ENCODE assay signal across 8 mouse cellular contexts in genomic region chr11:120720450-120720849, GRCm38 (mm10). TPM values are rescaled to one million over a fixed set of nuclear protein-coding genes. Genes with fewer than 3 reads are reported as not detected.
A peak's percentile ranks its signal among the peaks of the same experiment; 100 is the strongest.
DNase-seq lines count a peak whose midpoint lies in the region; ATAC-seq lines count a peak whose summit lies in the region.

No protein-coding gene starts in this region.

- peak overlapping the region; percentile 89 for H3K9ac ChIP-seq in hindbrain, embryonic 15.5 days

- peak overlapping the region; percentile 75 for H3K4me2 ChIP-seq in hindbrain, embryonic 15.5 days

- H3K27ac ChIP-seq in hindbrain, embryonic 15.5 days (replicated peaks) = peak overlapping the region; percentile 81

- ATAC-seq in hindbrain, embryonic 15.5 days (ENCODE audit: low FRiP score, low read depth) = peak; percentile 24; the same call in 1 of the 2 replicates

- no peaks in the 10 kb centered on the region for H3K27me3 ChIP-seq in hindbrain, embryonic 15.5 days

- H3K36me3 ChIP-seq in hindbrain, embryonic 15.5 days = peaks cover 18% of the 10 kb centered on the region

- H3K4me1 ChIP-seq in hindbrain, embryonic 15.5 days (replicated peaks) = peaks cover 35% of the 10 kb centered on the region

- H3K4me3 ChIP-seq in hindbrain, embryonic 15.5 days = peak overlapping the region; percentile 57

- peak; percentile 84 for DNase-seq in NIH3T3 (ENCODE audit: low read depth)
- DNase-seq in cerebellum, postnatal 14 days = peak; percentile 94 to 99
- DNase-seq in frontal cortex, postnatal 36 days (ENCODE audit: low spot score in 2 of 2) = peak; percentile 82 to 91
- peak; percentile 87 to 90 for DNase-seq in layer of hippocampus, postnatal 36 days
- peak; percentile 88 to 93 for DNase-seq in lung, postnatal 4 days
- DNase-seq in retina, postnatal 7 days (ENCODE audit: low read depth, low spot score) = peak; percentile 93
- peak; percentile 80 to 81 for DNase-seq in urinary bladder, adult 18-20 months (ENCODE audit: low spot score in 2 of 2)

- 10% methylated on average over 17 of the region's 17 CpGs for WGBS in hindbrain, embryonic 15.5 days

- H3K9me3 ChIP-seq in hindbrain, embryonic 15.5 days = no peaks in the 10 kb centered on the region

RNA-seq across cellular contexts. Expression of gene Rac3, which starts 0.8 kb away (rescaled TPM):
- 540 and 587 TPM in 2 replicates for polyA plus RNA-seq in hindbrain, embryonic 15.5 days (2015; fragmentation: Nextera tagmentation; extraction: Ambion mirVana)
- total RNA-seq in layer of hippocampus, postnatal 36 days (2021) = 10 to 100 TPM; 36.5 to 41.0 TPM

RNA-seq across cellular contexts. Expression of gene Dcxr, which starts 6.6 kb away (rescaled TPM):
- polyA plus RNA-seq in hindbrain, embryonic 15.5 days (2015; fragmentation: Nextera tagmentation; extraction: Ambion mirVana) = 8.8 and 10.4 TPM in 2 replicates
- 10 to 100 TPM in 1 of 2 experiments, 1 to 10 TPM in 1; 8.1 to 10.8 TPM for total RNA-seq in layer of hippocampus, postnatal 36 days (2021)

RNA-seq across cellular contexts. Expression of gene Lrrc45, which starts 6.7 kb away (rescaled TPM):
- 74.9 and 81.2 TPM in 2 replicates for polyA plus RNA-seq in hindbrain, embryonic 15.5 days (2015; fragmentation: Nextera tagmentation; extraction: Ambion mirVana)
- 10 to 100 TPM; 56.6 to 69.3 TPM for total RNA-seq in layer of hippocampus, postnatal 36 days (2021)

RNA-seq across cellular contexts. Expression of gene Cenpx, which starts 6.9 kb away (rescaled TPM):
- polyA plus RNA-seq in hindbrain, embryonic 15.5 days (2015; fragmentation: Nextera tagmentation; extraction: Ambion mirVana) = 107 and 109 TPM in 2 replicates
- 10 to 100 TPM; 15.5 to 15.7 TPM for total RNA-seq in layer of hippocampus, postnatal 36 days (2021)

RNA-seq across cellular contexts. Expression of gene Cbr2, which starts 11.5 kb away (rescaled TPM):
- polyA plus RNA-seq in hindbrain, embryonic 15.5 days (2015; fragmentation: Nextera tagmentation; extraction: Ambion mirVana) = 0.97 and 2.1 TPM in 2 replicates
- 1 to 10 TPM; 1.7 to 2.3 TPM for total RNA-seq in layer of hippocampus, postnatal 36 days (2021)

Comparison
In these comparisons a context has a peak if more than half of its experiments do, and no peak if none do; other contexts are left out.
1. Peak in every context shown above with its lines: DNase-seq, ATAC-seq, H3K4me3 ChIP-seq and H3K27ac ChIP-seq.